Mouse (Mus musculus): ENCODE data around the gene Kank3. TPM values are rescaled to one million over a fixed set of nuclear protein-coding genes. Genes with fewer than 3 reads are reported as not detected.
"Not testable (repeated sequence)": the region's sequence is repeated elsewhere in the genome, so short reads cannot be mapped to it uniquely, and the experiment has no call there.

Gene Kank3
- polyA plus RNA-seq, 1 experiment from 2014 or later: 23.0 TPM

- ATAC-seq (ENCODE audit: insufficient number of reproducible peaks, low FRiP score, low TSS enrichment, low read depth): peak; percentile 89
- DNase-seq (ENCODE audit: low spot score): peak; percentile 99
- H3K9ac ChIP-seq (ENCODE audit: low read length): peak within 1 kb of the TSS; percentile 87
- H3K4me2 ChIP-seq (ENCODE audit: low read depth, severe bottlenecking): peak within 1 kb of the TSS; percentile 93
- peak within 1 kb of the TSS; percentile 82 for H3K4me3 ChIP-seq (ENCODE audit: low read depth, low read length)
- under 1% methylated on average over 51 of the region's 51 CpGs for WGBS
- no peaks in the 10 kb centered on the region for H3K9me3 ChIP-seq (ENCODE audit: control insufficient read depth, low read length)
- peak within 1 kb of the TSS; percentile 73; the same call in 1 of the 2 replicates for H3K27ac ChIP-seq (replicated peaks; ENCODE audit: low read depth, low read length)
- H3K4me1 ChIP-seq (ENCODE audit: control insufficient read depth, insufficient read depth, low read length): peaks cover 16% of the 10 kb centered on the region
- no peaks in the 10 kb centered on the region for H3K27me3 ChIP-seq (ENCODE audit: control insufficient read depth, insufficient read depth, low read length)
- peaks cover 24% of the 10 kb centered on the region for H3K36me3 ChIP-seq (ENCODE audit: control insufficient read depth, insufficient read depth, low read length)
These were observed 14.0 kb downstream of the Kank3 start, which contains the start of the genes Rps28 and Ndufa7 for GRCm38 (mm10) chr17:33824084-33824996. Gene Rps28 (minus strand): TSS chr17:33824562. Gene Ndufa7 (plus strand): TSS chr17:33824572.

GRCm38 (mm10) chr17:33824997-33825330 lies 14.6 kb downstream of the Kank3 start:
- Histone ChIP-seq H3K4me3 (ENCODE audit: low read depth, low read length) (peak overlapping the region; percentile 82), H3K36me3 (ENCODE audit: control insufficient read depth, insufficient read depth, low read length) (peaks cover 26% of the 10 kb centered on the region), H3K9ac (ENCODE audit: low read length) (peak overlapping the region; percentile 82), H3K4me2 (ENCODE audit: low read depth, severe bottlenecking) (peak overlapping the region; percentile 71), H3K4me1 (ENCODE audit: control insufficient read depth, insufficient read depth, low read length) (peaks cover 16% of the 10 kb centered on the region), H3K27ac (replicated peaks; ENCODE audit: low read depth, low read length) (peak overlapping the region; percentile 73; the same call in 1 of the 2 replicates)
- not testable (repeated sequence) for H3K9me3 ChIP-seq (ENCODE audit: control insufficient read depth, low read length); ATAC-seq (ENCODE audit: insufficient number of reproducible peaks, low FRiP score, low TSS enrichment, low read depth); DNase-seq (ENCODE audit: low spot score); H3K27me3 ChIP-seq (ENCODE audit: control insufficient read depth, insufficient read depth, low read length)
- 4% methylated on average over 6 of the region's 6 CpGs for WGBS

- no peak overlapping the region for H3K27ac ChIP-seq (replicated peaks; ENCODE audit: low read depth, low read length)
- no peaks in the 10 kb centered on the region for H3K27me3 ChIP-seq (ENCODE audit: control insufficient read depth, insufficient read depth, low read length)
- H3K4me2 ChIP-seq (ENCODE audit: low read depth, severe bottlenecking): peak overlapping the region; percentile 71
- H3K9me3 ChIP-seq (ENCODE audit: control insufficient read depth, low read length): no peaks in the 10 kb centered on the region
- 86% methylated on average over 8 of the region's 8 CpGs for WGBS
- DNase-seq (ENCODE audit: low spot score) (no peak), ATAC-seq (ENCODE audit: insufficient number of reproducible peaks, low FRiP score, low TSS enrichment, low read depth) (no peak)
- H3K4me1 ChIP-seq (ENCODE audit: control insufficient read depth, insufficient read depth, low read length): peaks cover 16% of the 10 kb centered on the region
- peak overlapping the region; percentile 82 for H3K4me3 ChIP-seq (ENCODE audit: low read depth, low read length)
- peaks cover 21% of the 10 kb centered on the region for H3K36me3 ChIP-seq (ENCODE audit: control insufficient read depth, insufficient read depth, low read length)
- peak overlapping the region; percentile 82; the same call in 1 of the 2 replicates for H3K9ac ChIP-seq (ENCODE audit: low read length)
These were observed 15.1 kb downstream of the Kank3 start for GRCm38 (mm10) chr17:33825462-33825861.

GRCm38 (mm10) chr17:33826850-33827249 lies 16.5 kb downstream of the Kank3 start:
- WGBS: under 1% methylated on average over 3 of the region's 3 CpGs
- no peak overlapping the region for H3K9ac ChIP-seq (ENCODE audit: low read length)
- H3K4me2 ChIP-seq (ENCODE audit: low read depth, severe bottlenecking): no peak overlapping the region
- no peak for ATAC-seq (ENCODE audit: insufficient number of reproducible peaks, low FRiP score, low TSS enrichment, low read depth)
- no peaks in the 10 kb centered on the region for H3K27me3 ChIP-seq (ENCODE audit: control insufficient read depth, insufficient read depth, low read length)
- peak; percentile 84 for DNase-seq (ENCODE audit: low spot score)
- peaks cover 16% of the 10 kb centered on the region for H3K4me1 ChIP-seq (ENCODE audit: control insufficient read depth, insufficient read depth, low read length)
- H3K36me3 ChIP-seq (ENCODE audit: control insufficient read depth, insufficient read depth, low read length): peaks cover 14% of the 10 kb centered on the region
- H3K9me3 ChIP-seq (ENCODE audit: control insufficient read depth, low read length): no peaks in the 10 kb centered on the region
- H3K27ac ChIP-seq (replicated peaks; ENCODE audit: low read depth, low read length): no peak overlapping the region
- H3K4me3 ChIP-seq (ENCODE audit: low read depth, low read length): no peak overlapping the region

- Histone ChIP-seq H3K4me1 (ENCODE audit: control insufficient read depth, insufficient read depth, low read length) (peaks cover 6% of the 10 kb centered on the region), H3K27ac (replicated peaks; ENCODE audit: low read depth, low read length) (no peak overlapping the region), H3K4me3 (ENCODE audit: low read depth, low read length) (no peak overlapping the region), H3K9ac (ENCODE audit: low read length) (no peak overlapping the region), H3K9me3 (ENCODE audit: control insufficient read depth, low read length) (no peaks in the 10 kb centered on the region), H3K27me3 (ENCODE audit: control insufficient read depth, insufficient read depth, low read length) (no peaks in the 10 kb centered on the region), H3K4me2 (ENCODE audit: low read depth, severe bottlenecking) (no peak overlapping the region), H3K36me3 (ENCODE audit: control insufficient read depth, insufficient read depth, low read length) (peaks cover 10% of the 10 kb centered on the region; the same call in 1 of the 2 replicates)
- ATAC-seq (ENCODE audit: insufficient number of reproducible peaks, low FRiP score, low TSS enrichment, low read depth): no peak
- 83% methylated on average over 2 of the region's 2 CpGs for WGBS
- DNase-seq (ENCODE audit: low spot score): no peak
These were observed 18.6 kb downstream of the Kank3 start for GRCm38 (mm10) chr17:33828892-33829291.

GRCm38 (mm10) chr17:33829561-33829960 lies 19.2 kb downstream of the Kank3 start:
- no peak overlapping the region for H3K27ac ChIP-seq (replicated peaks; ENCODE audit: low read depth, low read length)
- 93% methylated on average over 10 of the region's 10 CpGs for WGBS
- H3K4me3 ChIP-seq (ENCODE audit: low read depth, low read length): no peak overlapping the region
- H3K27me3 ChIP-seq (ENCODE audit: control insufficient read depth, insufficient read depth, low read length): no peaks in the 10 kb centered on the region
- no peaks in the 10 kb centered on the region for H3K9me3 ChIP-seq (ENCODE audit: control insufficient read depth, low read length)
- peaks cover 11% of the 10 kb centered on the region; the same call in 1 of the 2 replicates for H3K36me3 ChIP-seq (ENCODE audit: control insufficient read depth, insufficient read depth, low read length)
- DNase-seq (ENCODE audit: low spot score) (no peak), ATAC-seq (ENCODE audit: insufficient number of reproducible peaks, low FRiP score, low TSS enrichment, low read depth) (no peak)
- H3K4me2 ChIP-seq (ENCODE audit: low read depth, severe bottlenecking): no peak overlapping the region
- no peak overlapping the region for H3K9ac ChIP-seq (ENCODE audit: low read length)
- peaks cover 6% of the 10 kb centered on the region for H3K4me1 ChIP-seq (ENCODE audit: control insufficient read depth, insufficient read depth, low read length)

- peak within 1 kb of the TSS; percentile 74 for H3K9ac ChIP-seq (ENCODE audit: low read length)
- H3K4me3 ChIP-seq (ENCODE audit: low read depth, low read length): peak within 1 kb of the TSS; percentile 88
- H3K9me3 ChIP-seq (ENCODE audit: control insufficient read depth, low read length): no peaks in the 10 kb centered on the region
- 0 out of 2 replicates have a peak, but pooled peaks cover 6% of the 10 kb centered on the region for H3K36me3 ChIP-seq (ENCODE audit: control insufficient read depth, insufficient read depth, low read length)
- peak within 1 kb of the TSS; percentile 92 for H3K4me2 ChIP-seq (ENCODE audit: low read depth, severe bottlenecking)
- H3K4me1 ChIP-seq (ENCODE audit: control insufficient read depth, insufficient read depth, low read length): 0 out of 2 replicates have a peak, but pooled peaks cover 6% of the 10 kb centered on the region
- ATAC-seq (ENCODE audit: insufficient number of reproducible peaks, low FRiP score, low TSS enrichment, low read depth) (peak; percentile 88), DNase-seq (ENCODE audit: low spot score) (peak; percentile 92)
- no peaks in the 10 kb centered on the region for H3K27me3 ChIP-seq (ENCODE audit: control insufficient read depth, insufficient read depth, low read length)
- WGBS: under 1% methylated on average over 45 of the region's 45 CpGs
- H3K27ac ChIP-seq (replicated peaks; ENCODE audit: low read depth, low read length): peak within 1 kb of the TSS; percentile 56; the same call in 1 of the 2 replicates
These were observed 32.9 kb downstream of the Kank3 start, which contains the start of gene Cd320 for GRCm38 (mm10) chr17:33842966-33843795. Gene Cd320 (plus strand): TSS chr17:33843091.

GRCm38 (mm10) chr17:33844196-33844595 lies 33.9 kb downstream of the Kank3 start:
- Histone ChIP-seq H3K9me3 (ENCODE audit: control insufficient read depth, low read length) (no peaks in the 10 kb centered on the region), H3K4me1 (ENCODE audit: control insufficient read depth, insufficient read depth, low read length) (0 out of 2 replicates have a peak, but pooled peaks cover 6% of the 10 kb centered on the region), H3K9ac (ENCODE audit: low read length) (no peak overlapping the region), H3K4me2 (ENCODE audit: low read depth, severe bottlenecking) (peak overlapping the region; percentile 92; the same call in 1 of the 2 replicates), H3K27me3 (ENCODE audit: control insufficient read depth, insufficient read depth, low read length) (no peaks in the 10 kb centered on the region), H3K36me3 (ENCODE audit: control insufficient read depth, insufficient read depth, low read length) (peaks cover 7% of the 10 kb centered on the region; the same call in 1 of the 2 replicates), H3K4me3 (ENCODE audit: low read depth, low read length) (no peak overlapping the region; the same call in 1 of the 2 replicates), H3K27ac (replicated peaks; ENCODE audit: low read depth, low read length) (no peak overlapping the region)
- WGBS: 61% methylated on average over 1 of the region's 1 CpGs
- no peak for ATAC-seq (ENCODE audit: insufficient number of reproducible peaks, low FRiP score, low TSS enrichment, low read depth)
- no peak for DNase-seq (ENCODE audit: low spot score)

All from limb, embryonic 11.5 days (tissue).